Mouse (Mus musculus) urinary bladder, postnatal 25 days (tissue): ENCODE results near the gene Rif1.

Source experiments
- DNase-seq: peaks from one replicate; pipeline ENCODE4 v3.0.0; 2022; ENCODE audit warnings: low spot score

The Rif1 gene

GRCm38 (mm10) chr2:52072491-52073140, at the start of gene Rif1:
Gene Rif1 (plus strand): TSS chr2:52072832.
- DNase-seq = peak; percentile 82

GRCm38 (mm10) chr2:52027061-52027460, 45.6 kb upstream of the Rif1 start:
- DNase-seq = no peak

GRCm38 (mm10) chr2:52029426-52029825, 43.2 kb upstream of the Rif1 start:
- DNase-seq = no peak

- DNase-seq = no peak
Measured at GRCm38 (mm10) chr2:52031491-52031890, 41.1 kb upstream of the Rif1 start.

GRCm38 (mm10) chr2:52034601-52035000, 38.0 kb upstream of the Rif1 start:
- no peak for DNase-seq

GRCm38 (mm10) chr2:52035144-52035543, 37.5 kb upstream of the Rif1 start:
- DNase-seq = no peak

- DNase-seq = no peak
Measured at GRCm38 (mm10) chr2:52036929-52037595, 35.6 kb upstream of the Rif1 start.

- peak; percentile 46 for DNase-seq
Measured at GRCm38 (mm10) chr2:52037882-52038281, 34.8 kb upstream of the Rif1 start, which contains the start of gene Tnfaip6. Gene Tnfaip6 (plus strand): TSS chr2:52038009.

- no peak for DNase-seq
Measured at GRCm38 (mm10) chr2:52038558-52038957, 34.1 kb upstream of the Rif1 start.

GRCm38 (mm10) chr2:52039083-52039801, 33.4 kb upstream of the Rif1 start:
- no peak for DNase-seq

- DNase-seq = no peak
Measured at GRCm38 (mm10) chr2:52042132-52042531, 30.5 kb upstream of the Rif1 start.

GRCm38 (mm10) chr2:52042714-52043113, 29.9 kb upstream of the Rif1 start:
- no peak for DNase-seq

GRCm38 (mm10) chr2:52043485-52043884, 29.1 kb upstream of the Rif1 start:
- DNase-seq = no peak

GRCm38 (mm10) chr2:52046032-52046431, 26.6 kb upstream of the Rif1 start:
- DNase-seq = no peak

GRCm38 (mm10) chr2:52050823-52051222, 21.8 kb upstream of the Rif1 start:
- no peak for DNase-seq

- DNase-seq = no peak
Measured at GRCm38 (mm10) chr2:52052335-52052734, 20.3 kb upstream of the Rif1 start.

- no peak for DNase-seq
Measured at GRCm38 (mm10) chr2:52053502-52053901, 19.1 kb upstream of the Rif1 start.

GRCm38 (mm10) chr2:52055616-52056015, 17.0 kb upstream of the Rif1 start:
- DNase-seq = no peak

GRCm38 (mm10) chr2:52057099-52057498, 15.5 kb upstream of the Rif1 start:
- no peak for DNase-seq

GRCm38 (mm10) chr2:52057681-52058080, 15.0 kb upstream of the Rif1 start:
- no peak for DNase-seq

GRCm38 (mm10) chr2:52068641-52069040, 4.0 kb upstream of the Rif1 start:
- DNase-seq = no peak

- no peak for DNase-seq
Measured at GRCm38 (mm10) chr2:52070816-52071215, 1.8 kb upstream of the Rif1 start.
